Mouse (Mus musculus): ENCODE results near the gene Klhl32. TPM values are rescaled to one million over a fixed set of nuclear protein-coding genes. Genes with fewer than 3 reads are reported as not detected.
"Not testable (repeated sequence)": the region's sequence is repeated elsewhere in the genome, so short reads cannot be mapped to it uniquely, and the experiment has no call there.

Klhl32 gene
- total RNA-seq (2021) = 1 to 10 TPM; 6.2 to 7.6 TPM
- long read RNA-seq, experiment 1, full-length matches to known transcripts = 1 of 5 reads
- long read RNA-seq, experiment 1, partial matches to known transcripts = 1 of 5 reads
- long read RNA-seq, experiment 1, other reads (novel, unspliced or antisense) = 3 of 5 reads
- long read RNA-seq, experiment 2, full-length matches to known transcripts = 5 of 14 reads
- long read RNA-seq, experiment 2, partial matches to known transcripts = 1 of 14 reads
- long read RNA-seq, experiment 2, other reads (novel, unspliced or antisense) = 8 of 14 reads

- DNase-seq (ENCODE audit: low spot score in 2 of 2) = peak; percentile 53 to 64
Measured at GRCm38 (mm10) chr4:24850401-24851325, at the start of gene Klhl32. Gene Klhl32 (minus strand): TSS chr4:24851124.

- DNase-seq (ENCODE audit: low spot score in 2 of 2) = no peak
Measured at GRCm38 (mm10) chr4:24899146-24899545, 48.2 kb upstream of the Klhl32 start.

DNA sequence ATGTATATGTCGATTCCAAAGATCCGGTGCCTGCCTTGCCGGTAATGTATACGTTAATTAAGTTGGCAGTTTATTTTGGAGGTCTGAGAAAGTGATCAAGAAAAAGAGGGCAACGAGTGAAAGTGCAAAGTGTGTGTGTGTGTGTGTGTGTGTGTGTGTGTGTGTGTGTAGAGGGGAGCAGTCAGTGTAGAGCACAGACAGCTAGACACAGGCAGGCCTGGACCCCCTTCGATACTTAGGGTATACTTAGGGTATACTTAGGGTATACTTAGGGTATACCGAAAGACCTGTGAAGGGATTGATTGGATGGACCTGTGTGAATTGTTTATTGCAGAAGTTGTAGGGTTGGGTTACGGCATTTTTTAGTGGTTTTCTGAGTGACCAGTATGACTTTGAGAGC lies 47.7 kb upstream of the Klhl32 start:
- no peak for DNase-seq (ENCODE audit: low spot score in 2 of 2)

GRCm38 (mm10) chr4:24897851-24898515 lies 47.1 kb upstream of the Klhl32 start, which contains the start of gene Ndufaf4:
Gene Ndufaf4 (plus strand): TSS chr4:24898083.
- peak; percentile 99 for DNase-seq (ENCODE audit: low spot score in 2 of 2)

DNA sequence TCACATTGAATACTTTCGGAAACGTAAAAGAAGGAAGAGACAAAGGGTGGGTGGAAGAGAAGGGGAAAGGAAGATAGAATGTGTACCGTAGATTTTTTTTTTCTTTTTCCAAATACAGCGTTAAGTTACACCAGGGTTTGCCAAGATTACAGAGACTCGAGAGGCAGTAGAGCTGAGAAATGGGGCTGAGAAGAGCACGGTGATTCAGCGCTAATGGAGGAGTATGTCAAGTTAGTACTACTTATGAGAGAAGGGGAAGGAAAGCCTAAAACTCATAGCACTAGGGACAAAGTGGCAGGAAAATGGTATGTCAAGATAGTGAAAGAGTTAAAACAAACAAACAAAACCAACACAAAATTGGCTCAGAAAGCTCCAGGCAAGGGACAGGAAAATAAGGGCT lies 46.4 kb upstream of the Klhl32 start:
- no peak for DNase-seq (ENCODE audit: low spot score in 2 of 2)

GRCm38 (mm10) chr4:24896829-24897228 lies 45.9 kb upstream of the Klhl32 start:
- no peak for DNase-seq (ENCODE audit: low spot score in 2 of 2)

DNA sequence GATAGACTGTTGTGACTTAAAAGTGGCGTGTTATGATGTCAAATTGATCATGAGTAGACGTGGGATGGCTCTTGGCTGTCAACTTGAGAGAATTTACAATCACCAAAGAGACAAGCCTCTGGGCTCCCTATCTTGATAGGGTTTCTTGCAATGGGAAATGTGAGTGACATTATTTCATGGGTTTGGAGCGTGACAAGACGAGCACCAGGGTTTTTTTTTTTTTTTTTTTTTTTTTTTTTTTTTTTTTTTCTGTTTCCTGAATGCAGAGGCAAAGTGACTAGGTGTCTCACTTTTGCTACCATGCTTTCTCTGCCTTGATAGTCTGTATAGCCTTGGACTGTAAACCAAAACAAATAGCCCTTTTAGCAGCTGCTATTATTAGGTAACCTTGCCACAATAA lies 43.7 kb upstream of the Klhl32 start:
- DNase-seq (ENCODE audit: low spot score in 2 of 2) = no peak

DNA sequence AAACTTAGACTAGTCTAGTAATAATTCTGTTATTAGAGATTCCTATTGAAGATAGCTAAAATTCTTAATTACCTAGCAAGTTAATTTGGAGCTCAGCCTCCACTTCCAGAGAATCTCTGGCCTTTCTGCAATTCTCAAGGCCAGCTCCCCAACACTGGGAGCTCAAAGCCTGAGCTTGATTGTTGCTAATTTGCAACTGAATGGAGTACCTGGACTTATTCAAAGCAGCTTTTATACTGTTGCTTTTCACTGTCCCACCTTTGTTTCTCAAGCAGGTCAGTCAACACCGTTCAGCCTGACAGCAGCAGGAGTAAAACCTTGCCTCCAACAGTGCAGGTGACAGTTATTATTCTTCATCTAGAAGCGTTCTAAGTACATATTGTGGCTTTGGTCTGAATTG lies 41.4 kb upstream of the Klhl32 start:
- DNase-seq (ENCODE audit: low spot score in 2 of 2) = not testable (repeated sequence)

GRCm38 (mm10) chr4:24889386-24889785 lies 38.5 kb upstream of the Klhl32 start:
- DNase-seq (ENCODE audit: low spot score in 2 of 2) = not testable (repeated sequence)

DNA sequence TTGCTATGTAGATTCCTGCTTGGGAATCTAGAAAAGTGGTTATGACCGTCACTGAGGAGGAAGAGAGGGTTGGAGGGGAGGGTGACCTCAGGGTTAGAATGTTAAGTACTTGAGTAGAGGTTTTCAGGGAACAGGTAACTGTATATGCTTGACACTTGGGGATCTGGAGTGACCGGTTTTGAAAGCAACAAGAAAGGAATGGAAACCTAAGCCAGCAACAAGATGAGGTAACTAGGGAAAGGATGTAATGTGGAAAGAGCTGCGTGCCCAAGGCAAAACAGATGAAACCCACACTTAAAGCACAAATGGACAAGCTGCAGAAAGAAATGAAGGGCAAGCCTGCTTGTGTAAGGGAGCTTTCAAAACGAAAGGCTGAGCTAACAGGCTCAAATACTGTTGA lies 18.3 kb upstream of the Klhl32 start:
- DNase-seq (ENCODE audit: low spot score in 2 of 2) = no peak

DNA sequence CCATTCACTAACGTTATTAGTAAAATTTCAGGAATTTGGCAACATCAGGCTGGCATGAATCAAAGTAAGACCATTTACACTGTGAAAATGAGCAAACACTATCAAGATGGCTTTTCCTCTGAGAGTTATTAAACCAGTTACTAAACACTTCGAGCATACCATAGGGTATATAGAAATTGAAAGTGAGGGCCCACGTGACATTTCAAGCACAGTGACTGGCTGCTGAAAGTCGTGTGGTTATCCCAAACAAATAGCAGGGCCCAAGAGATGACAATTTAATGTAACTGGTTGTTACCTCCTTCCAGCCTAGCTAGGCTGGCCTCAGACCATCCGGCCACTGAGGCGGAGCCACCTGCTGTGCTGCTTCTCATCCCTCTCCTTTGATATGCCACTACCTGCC lies 14.8 kb upstream of the Klhl32 start:
- no peak for DNase-seq (ENCODE audit: low spot score in 2 of 2)

- DNase-seq (ENCODE audit: low spot score in 2 of 2) = no peak
Measured at GRCm38 (mm10) chr4:24847406-24847805, 3.5 kb downstream of the Klhl32 start.

GRCm38 (mm10) chr4:24845546-24845945 lies 5.4 kb downstream of the Klhl32 start:
- DNase-seq (ENCODE audit: low spot score in 2 of 2) = no peak

DNA sequence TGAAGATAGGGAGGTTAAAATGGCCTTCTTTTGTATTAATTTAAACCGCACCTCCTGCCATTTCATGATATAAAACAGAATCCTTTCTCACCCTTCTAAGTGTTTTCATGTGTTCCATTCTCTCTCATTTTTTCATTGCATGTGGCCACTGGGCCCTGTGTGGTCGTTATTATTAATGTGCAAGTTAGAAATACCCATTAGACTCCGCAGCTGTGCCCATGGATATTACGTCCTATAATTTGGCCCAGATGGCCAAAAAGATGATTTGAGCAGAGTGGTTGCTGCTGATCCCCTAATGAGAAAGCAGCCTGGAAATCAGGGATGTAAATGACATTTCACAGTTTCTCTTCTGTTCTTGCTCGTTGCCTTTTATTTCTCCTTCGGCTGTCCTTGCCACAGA lies 12.4 kb downstream of the Klhl32 start:
- no peak for DNase-seq (ENCODE audit: low spot score in 2 of 2)

GRCm38 (mm10) chr4:24835555-24835954 lies 15.4 kb downstream of the Klhl32 start:
- DNase-seq (ENCODE audit: low spot score in 2 of 2) = no peak

- DNase-seq (ENCODE audit: low spot score in 2 of 2) = no peak
Measured at GRCm38 (mm10) chr4:24808316-24808715, 42.6 kb downstream of the Klhl32 start.

- DNase-seq (ENCODE audit: low spot score in 2 of 2) = no peak
Measured at GRCm38 (mm10) chr4:24801881-24802280, 49.0 kb downstream of the Klhl32 start.

- DNase-seq (ENCODE audit: low spot score in 2 of 2) = no peak
Measured at GRCm38 (mm10) chr4:24801343-24801742, 49.6 kb downstream of the Klhl32 start.

GRCm38 (mm10) chr4:24800345-24800936 lies 50.5 kb downstream of the Klhl32 start:
- DNase-seq (ENCODE audit: low spot score in 2 of 2) = no peak

GRCm38 (mm10) chr4:24799037-24799436 lies 51.9 kb downstream of the Klhl32 start:
- DNase-seq (ENCODE audit: low spot score in 2 of 2) = no peak

GRCm38 (mm10) chr4:24797868-24798267 lies 53.1 kb downstream of the Klhl32 start:
- no peak for DNase-seq (ENCODE audit: low spot score in 2 of 2)

Data from adrenal gland, postnatal 4 days (tissue).